Mouse (Mus musculus) left cerebral cortex, adult 9 months (tissue): Measurements from ENCODE around the gene Dnah7c.

ENCODE experiments used
- DNase-seq, 2 experiments: peaks; one replicate each; pipeline ENCODE4 v3.0.0; 2022; ENCODE audit warnings: low spot score in 2 of 2

Dnah7c gene

GRCm38 (mm10) chr1:46854036-46854900 is 428.9 kb downstream of the Dnah7c start:
- no peak for DNase-seq

- no peak for DNase-seq
These were observed 431.1 kb downstream of the Dnah7c start for GRCm38 (mm10) chr1:46856498-46856897.
